Mouse (Mus musculus): ENCODE results near the gene 4933424G06Rik. TPM values are rescaled to one million over a fixed set of nuclear protein-coding genes. Genes with fewer than 3 reads are reported as not detected.

4933424G06Rik gene
- polyA plus RNA-seq, 1 experiment from 2014 or later, result 0.11 TPM

- no peaks in the 10 kb centered on the region for H3K9me3 ChIP-seq (ENCODE audit: low read length)
- H3K27ac ChIP-seq (ENCODE audit: low read length), result no peak overlapping the region
- DNase-seq (ENCODE audit: low spot score), result peak; percentile 4
- peak overlapping the region; percentile 68; the same call in 1 of the 2 replicates for H3K4me3 ChIP-seq (ENCODE audit: low read depth, low read length)
- no peaks in the 10 kb centered on the region for H3K27me3 ChIP-seq (replicated peaks; ENCODE audit: insufficient read depth, low read length)
- H3K4me2 ChIP-seq (replicated peaks; ENCODE audit: low read depth, low read length), result peak overlapping the region; percentile 77
- 57% methylated on average over 11 of the region's 11 CpGs for WGBS
- ATAC-seq, result peak; percentile 6; the same call in 1 of the 2 replicates
- no peak overlapping the region for H3K9ac ChIP-seq (replicated peaks; ENCODE audit: low read depth)
- peaks cover 4% of the 10 kb centered on the region; the same call in 1 of the 2 replicates for H3K4me1 ChIP-seq (ENCODE audit: insufficient read depth, low read depth, low read length)
- no peaks in the 10 kb centered on the region for H3K36me3 ChIP-seq (ENCODE audit: insufficient read depth, low read length)
- no peak for TF ChIP-seq EP300 (IDR thresholded peaks at IDR 0.05)
- TF ChIP-seq CTCF (IDR thresholded peaks at IDR 0.05), result no peak
Measured at GRCm38 (mm10) chr1:36690671-36691235, 19.2 kb upstream of the 4933424G06Rik start.

- DNase-seq (ENCODE audit: low spot score), result peak; percentile 99
- H3K4me1 ChIP-seq (ENCODE audit: insufficient read depth, low read depth, low read length), result peaks cover 4% of the 10 kb centered on the region; the same call in 1 of the 2 replicates
- peak within 1 kb of the TSS; percentile 68 for H3K4me3 ChIP-seq (ENCODE audit: low read depth, low read length)
- H3K36me3 ChIP-seq (ENCODE audit: insufficient read depth, low read length), result no peaks in the 10 kb centered on the region
- 1% methylated on average over 66 of the region's 68 CpGs for WGBS
- peak; percentile 99 for ATAC-seq
- TF ChIP-seq EP300 (IDR thresholded peaks at IDR 0.05), result no peak
- no peak for TF ChIP-seq CTCF (IDR thresholded peaks at IDR 0.05)
- H3K27ac ChIP-seq (ENCODE audit: low read length), result no peak within 1 kb of the TSS
- no peaks in the 10 kb centered on the region for H3K27me3 ChIP-seq (replicated peaks; ENCODE audit: insufficient read depth, low read length)
- H3K9ac ChIP-seq (replicated peaks; ENCODE audit: low read depth), result peak within 1 kb of the TSS; percentile 75
- H3K4me2 ChIP-seq (replicated peaks; ENCODE audit: low read depth, low read length), result peak within 1 kb of the TSS; percentile 77
- H3K9me3 ChIP-seq (ENCODE audit: low read length), result no peaks in the 10 kb centered on the region
Measured at GRCm38 (mm10) chr1:36691271-36692155, 18.4 kb upstream of the 4933424G06Rik start, which contains the start of gene Cox5b. TSS of gene Cox5b (plus strand) at chr1:36691449.

GRCm38 (mm10) chr1:36694871-36695270 lies 15.1 kb upstream of the 4933424G06Rik start:
- TF ChIP-seq CTCF (IDR thresholded peaks at IDR 0.05) (no peak), EP300 (IDR thresholded peaks at IDR 0.05) (no peak)
- ATAC-seq, result no peak
- 78% methylated on average over 6 of the region's 6 CpGs for WGBS

GRCm38 (mm10) chr1:36696411-36696810 lies 13.5 kb upstream of the 4933424G06Rik start:
- ATAC-seq (no peak), DNase-seq (ENCODE audit: low spot score) (peak; percentile 7)
- H3K9ac ChIP-seq (replicated peaks; ENCODE audit: low read depth), result no peak overlapping the region
- H3K4me3 ChIP-seq (ENCODE audit: low read depth, low read length), result no peak overlapping the region
- no peak for TF ChIP-seq CTCF (IDR thresholded peaks at IDR 0.05)
- TF ChIP-seq EP300 (IDR thresholded peaks at IDR 0.05), result no peak
- no peak overlapping the region for H3K4me2 ChIP-seq (replicated peaks; ENCODE audit: low read depth, low read length)
- H3K4me1 ChIP-seq (ENCODE audit: insufficient read depth, low read depth, low read length), result peaks cover 4% of the 10 kb centered on the region; the same call in 1 of the 2 replicates
- H3K27me3 ChIP-seq (replicated peaks; ENCODE audit: insufficient read depth, low read length), result no peaks in the 10 kb centered on the region
- H3K36me3 ChIP-seq (ENCODE audit: insufficient read depth, low read length), result 0 out of 2 replicates have a peak, but pooled peaks cover 4% of the 10 kb centered on the region
- H3K9me3 ChIP-seq (ENCODE audit: low read length), result no peaks in the 10 kb centered on the region
- H3K27ac ChIP-seq (ENCODE audit: low read length), result no peak overlapping the region
- WGBS, result 59% methylated on average over 6 of the region's 6 CpGs

More at GRCm38 (mm10) chr1:36694871-36695270, 15.1 kb upstream of the 4933424G06Rik start:
- no peaks in the 10 kb centered on the region for H3K9me3 ChIP-seq (ENCODE audit: low read length)
- no peak overlapping the region for H3K27ac ChIP-seq (ENCODE audit: low read length)
- no peak overlapping the region for H3K4me2 ChIP-seq (replicated peaks; ENCODE audit: low read depth, low read length)
- DNase-seq (ENCODE audit: low spot score), result no peak
- H3K4me1 ChIP-seq (ENCODE audit: insufficient read depth, low read depth, low read length), result peaks cover 4% of the 10 kb centered on the region; the same call in 1 of the 2 replicates
- no peak overlapping the region for H3K4me3 ChIP-seq (ENCODE audit: low read depth, low read length)
- no peak overlapping the region for H3K9ac ChIP-seq (replicated peaks; ENCODE audit: low read depth)
- no peaks in the 10 kb centered on the region for H3K27me3 ChIP-seq (replicated peaks; ENCODE audit: insufficient read depth, low read length)
- 0 out of 2 replicates have a peak, but pooled peaks cover 4% of the 10 kb centered on the region for H3K36me3 ChIP-seq (ENCODE audit: insufficient read depth, low read length)

GRCm38 (mm10) chr1:36697030-36697429 lies 12.9 kb upstream of the 4933424G06Rik start:
- Histone ChIP-seq H3K4me2 (replicated peaks; ENCODE audit: low read depth, low read length) (no peak overlapping the region), H3K36me3 (ENCODE audit: insufficient read depth, low read length) (peaks cover 8% of the 10 kb centered on the region; the same call in 1 of the 2 replicates), H3K9me3 (ENCODE audit: low read length) (no peaks in the 10 kb centered on the region), H3K4me3 (ENCODE audit: low read depth, low read length) (no peak overlapping the region), H3K27ac (ENCODE audit: low read length) (no peak overlapping the region), H3K27me3 (replicated peaks; ENCODE audit: insufficient read depth, low read length) (no peaks in the 10 kb centered on the region), H3K9ac (replicated peaks; ENCODE audit: low read depth) (no peak overlapping the region), H3K4me1 (ENCODE audit: insufficient read depth, low read depth, low read length) (peaks cover 2% of the 10 kb centered on the region; the same call in 1 of the 2 replicates)
- ATAC-seq (no peak), DNase-seq (ENCODE audit: low spot score) (no peak)
- no peak for TF ChIP-seq EP300 (IDR thresholded peaks at IDR 0.05)
- TF ChIP-seq CTCF (IDR thresholded peaks at IDR 0.05), result no peak
- 70% methylated on average over 5 of the region's 5 CpGs for WGBS

- no peak overlapping the region for H3K4me2 ChIP-seq (replicated peaks; ENCODE audit: low read depth, low read length)
- H3K4me3 ChIP-seq (ENCODE audit: low read depth, low read length), result no peak overlapping the region
- TF ChIP-seq EP300 (IDR thresholded peaks at IDR 0.05) (no peak), CTCF (IDR thresholded peaks at IDR 0.05) (no peak)
- no peak overlapping the region for H3K27ac ChIP-seq (ENCODE audit: low read length)
- ATAC-seq (no peak), DNase-seq (ENCODE audit: low spot score) (no peak)
- H3K9ac ChIP-seq (replicated peaks; ENCODE audit: low read depth), result no peak overlapping the region
- peaks cover 12% of the 10 kb centered on the region; the same call in 1 of the 2 replicates for H3K36me3 ChIP-seq (ENCODE audit: insufficient read depth, low read length)
- 33% methylated on average over 2 of the region's 2 CpGs for WGBS
- no peaks in the 10 kb centered on the region for H3K9me3 ChIP-seq (ENCODE audit: low read length)
- H3K4me1 ChIP-seq (ENCODE audit: insufficient read depth, low read depth, low read length), result peaks cover 10% of the 10 kb centered on the region; the same call in 1 of the 2 replicates
- no peaks in the 10 kb centered on the region for H3K27me3 ChIP-seq (replicated peaks; ENCODE audit: insufficient read depth, low read length)
Measured at GRCm38 (mm10) chr1:36707166-36707565, 2.8 kb upstream of the 4933424G06Rik start.

Data from lung, postnatal 0 days (tissue).